Mouse (Mus musculus): Measurements from ENCODE around the gene Stard9.

Stard9 gene

DNA sequence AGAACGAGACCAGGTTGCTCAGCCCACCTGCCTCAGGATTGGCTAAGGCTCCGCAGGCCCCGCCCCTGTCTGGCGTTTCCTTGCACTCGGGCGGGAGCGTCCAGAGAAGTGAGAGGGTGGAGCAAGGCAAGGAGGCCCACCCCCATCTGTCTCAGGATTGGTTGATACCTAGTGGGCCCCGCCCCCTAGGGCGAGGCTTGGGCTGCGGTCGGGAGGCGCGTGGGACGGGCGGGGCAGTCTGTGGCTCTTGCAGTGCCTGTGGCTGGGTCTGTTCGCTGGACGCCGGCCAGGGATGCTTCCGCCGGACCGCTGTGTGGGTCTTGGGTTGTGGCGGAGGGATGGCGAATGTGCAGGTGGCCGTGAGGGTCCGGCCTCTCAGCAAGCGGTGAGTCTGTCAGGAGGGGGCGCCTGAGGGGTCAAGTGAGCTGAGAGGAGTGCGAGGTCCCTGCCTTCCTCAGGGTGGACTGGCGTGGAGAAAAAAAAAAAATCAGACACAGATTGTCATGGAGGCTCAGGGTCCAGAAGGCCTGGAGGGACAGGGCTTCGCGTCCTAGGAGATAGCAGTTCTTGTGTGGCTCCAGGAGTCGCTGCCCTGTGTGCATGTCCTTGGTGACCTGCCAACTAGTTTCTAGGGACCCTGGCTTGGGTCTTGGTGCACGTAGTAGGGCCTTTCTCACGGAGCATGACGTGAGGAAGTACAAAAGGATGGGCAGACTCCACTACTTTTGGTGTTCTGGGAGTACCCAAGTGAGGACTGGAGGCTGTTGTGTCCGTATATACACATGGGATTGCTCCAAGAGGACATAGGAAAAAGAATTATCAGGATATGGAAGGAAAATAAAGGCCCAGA lies at the start of gene Stard9:
Gene Stard9 (plus strand): TSS at position 236 of the 850 bp plus-strand sequence.
- peak; percentile 99 for DNase-seq (ENCODE audit: low spot score)

DNA sequence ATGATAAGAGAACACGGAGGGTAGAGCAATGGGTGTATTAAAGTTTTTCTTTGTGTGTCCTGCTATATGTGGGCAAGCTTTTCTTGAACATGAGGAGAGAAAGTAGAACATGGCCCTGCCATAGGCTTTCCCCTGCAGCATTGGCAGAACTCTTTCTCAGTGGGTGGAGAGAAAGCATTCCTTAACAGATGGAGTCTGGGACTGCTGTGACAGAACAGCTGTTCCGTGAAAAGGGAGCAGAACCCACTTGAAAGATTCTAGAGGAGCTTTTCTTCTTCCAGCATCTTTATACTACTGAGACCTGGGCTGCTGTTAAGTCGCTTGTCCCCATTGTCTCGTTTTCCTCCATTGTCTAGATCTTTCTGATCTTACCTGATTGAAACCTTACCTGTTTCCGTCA lies 39.2 kb upstream of the Stard9 start:
- no peak for DNase-seq (ENCODE audit: low spot score)

DNA sequence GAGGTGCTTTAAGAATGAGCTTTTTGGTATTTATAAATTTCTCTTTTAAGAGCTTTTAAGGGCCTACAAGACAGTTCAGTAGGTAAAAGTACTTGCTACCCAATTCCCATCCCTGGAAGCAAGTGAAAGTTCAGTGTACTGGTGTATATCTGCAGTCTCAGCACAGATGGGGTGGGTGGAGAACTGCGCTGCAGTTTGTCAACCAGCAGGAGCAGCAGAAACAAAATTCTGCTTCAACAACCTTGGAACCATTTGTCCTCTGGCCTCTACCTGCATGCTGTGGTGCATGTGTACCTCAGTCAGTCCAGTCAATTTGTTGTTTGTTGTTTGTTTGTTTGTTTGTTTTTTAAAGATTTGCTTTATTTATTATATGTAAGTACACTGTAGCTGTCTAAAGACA lies 36.7 kb upstream of the Stard9 start:
- DNase-seq (ENCODE audit: low spot score), result no peak

DNA sequence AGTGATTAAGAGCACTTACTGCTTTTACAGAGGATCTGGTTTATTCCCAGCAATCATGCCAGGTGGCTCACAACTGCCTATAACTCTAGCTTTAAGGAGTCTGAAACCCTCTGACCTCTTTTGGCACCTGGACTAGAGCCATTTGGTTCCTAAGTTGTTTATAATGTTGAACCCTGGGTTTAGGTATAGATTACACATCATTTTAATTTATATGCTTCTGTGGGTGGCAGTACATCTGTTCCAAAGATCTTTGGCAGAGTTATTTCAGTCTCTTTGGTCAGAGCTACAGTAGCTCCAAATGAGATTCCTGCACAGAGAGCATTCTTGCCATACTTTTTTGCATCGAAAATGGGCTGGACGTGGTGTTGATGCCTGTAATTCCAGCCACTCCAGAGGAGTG lies 31.2 kb upstream of the Stard9 start:
- no peak for DNase-seq (ENCODE audit: low spot score)

DNA sequence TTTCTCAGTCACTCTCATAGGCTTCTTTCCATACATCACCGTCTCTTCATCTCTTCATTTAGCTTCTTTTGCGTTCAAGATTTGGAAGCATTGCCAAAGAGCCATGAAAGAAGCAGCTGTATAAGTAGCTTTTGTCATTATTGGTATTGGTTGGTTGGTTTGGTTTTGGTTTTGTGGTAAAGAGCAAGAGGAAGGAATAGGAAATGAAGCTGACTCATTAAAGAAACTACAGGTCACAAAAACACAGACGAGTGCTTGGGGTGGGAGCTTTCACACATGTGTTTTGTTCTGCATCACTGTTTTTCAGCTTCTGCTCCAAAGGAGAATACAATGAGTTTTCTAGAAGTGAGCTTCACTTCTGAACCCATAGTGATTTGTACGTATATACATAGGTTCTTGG lies 29.4 kb upstream of the Stard9 start:
- DNase-seq (ENCODE audit: low spot score), result no peak

DNA sequence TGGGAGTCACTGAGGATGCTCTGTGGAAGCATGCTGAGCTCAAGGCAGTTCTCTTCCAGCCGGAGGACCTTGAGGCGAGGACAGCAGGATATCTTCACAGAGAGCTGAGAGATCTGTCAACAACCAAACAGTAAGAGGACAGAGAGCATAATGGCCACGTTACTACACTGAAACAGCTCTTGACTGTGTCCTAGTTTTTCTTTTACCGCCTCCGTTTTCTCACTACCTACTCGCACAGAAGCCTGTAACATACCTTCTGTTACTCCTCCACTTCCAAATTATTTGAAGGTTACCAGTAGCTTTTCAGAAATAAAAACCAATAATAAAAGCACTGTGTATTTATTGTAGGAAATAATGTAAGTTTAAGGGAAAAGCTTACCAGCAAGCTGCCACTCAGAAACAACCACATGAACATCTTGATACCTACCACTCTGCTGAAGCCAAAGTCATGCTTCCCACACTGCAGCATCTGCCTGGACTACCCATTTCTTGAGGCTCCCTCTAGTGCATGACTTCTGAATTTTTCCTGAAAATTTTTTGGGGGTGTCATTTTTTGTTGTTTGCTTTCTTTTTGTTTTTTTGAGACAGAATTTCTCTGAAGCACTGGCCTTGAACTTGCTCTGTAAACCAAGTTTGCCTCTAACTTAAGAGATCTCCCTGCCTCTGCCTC lies 22.8 kb upstream of the Stard9 start:
- DNase-seq (ENCODE audit: low spot score), result peak; percentile 55

DNA sequence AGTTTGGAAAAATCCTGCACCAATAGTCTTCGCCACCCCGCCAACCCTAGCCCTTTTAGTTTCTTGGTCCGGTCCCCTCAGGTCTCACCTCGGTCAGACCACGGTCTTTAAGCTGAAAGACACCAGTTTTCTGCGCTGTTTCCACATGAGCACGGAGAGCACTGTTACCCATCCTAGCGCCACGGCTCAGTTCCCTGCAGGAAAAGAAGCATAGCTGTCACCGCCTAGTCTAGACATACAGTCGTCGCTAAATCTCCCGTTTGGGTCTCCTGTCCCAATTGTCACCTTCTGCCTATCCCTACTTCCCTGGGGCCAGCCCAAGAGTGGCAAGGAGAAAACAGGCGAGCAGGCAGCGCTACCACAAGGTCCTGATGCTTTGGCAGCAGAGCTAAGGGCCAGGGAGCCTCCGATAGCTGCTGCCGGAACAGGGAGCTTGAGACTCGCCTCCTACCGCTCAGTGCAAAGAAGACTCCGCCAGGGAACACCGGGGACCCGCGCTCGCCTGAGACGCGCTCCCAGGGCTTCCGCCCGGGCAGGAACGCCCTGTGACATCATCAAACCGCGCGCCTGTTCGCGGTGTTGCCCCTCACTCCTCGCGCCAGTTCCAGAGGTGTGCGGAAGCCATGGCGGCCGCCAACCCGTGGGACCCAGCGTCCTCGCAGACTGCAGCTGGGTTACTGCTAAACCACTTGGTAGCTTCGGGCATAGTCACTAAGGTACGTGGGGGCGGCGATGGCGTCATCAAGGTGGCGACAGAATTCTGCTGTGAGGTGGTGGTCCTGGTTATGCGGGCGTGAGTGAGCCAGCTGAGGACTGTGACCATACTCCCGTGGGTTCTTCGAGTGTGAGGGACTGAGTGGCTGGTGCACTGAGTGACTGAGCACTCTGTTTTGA lies 19.8 kb upstream of the Stard9 start, which contains the start of the genes Haus2 and Lrrc57:
Gene Haus2 (plus strand): TSS at position 554 of the 894 bp plus-strand sequence.
Gene Lrrc57 (minus strand): TSS at position 691 of the 894 bp plus-strand sequence.
- DNase-seq (ENCODE audit: low spot score), result peak; percentile 89

DNA sequence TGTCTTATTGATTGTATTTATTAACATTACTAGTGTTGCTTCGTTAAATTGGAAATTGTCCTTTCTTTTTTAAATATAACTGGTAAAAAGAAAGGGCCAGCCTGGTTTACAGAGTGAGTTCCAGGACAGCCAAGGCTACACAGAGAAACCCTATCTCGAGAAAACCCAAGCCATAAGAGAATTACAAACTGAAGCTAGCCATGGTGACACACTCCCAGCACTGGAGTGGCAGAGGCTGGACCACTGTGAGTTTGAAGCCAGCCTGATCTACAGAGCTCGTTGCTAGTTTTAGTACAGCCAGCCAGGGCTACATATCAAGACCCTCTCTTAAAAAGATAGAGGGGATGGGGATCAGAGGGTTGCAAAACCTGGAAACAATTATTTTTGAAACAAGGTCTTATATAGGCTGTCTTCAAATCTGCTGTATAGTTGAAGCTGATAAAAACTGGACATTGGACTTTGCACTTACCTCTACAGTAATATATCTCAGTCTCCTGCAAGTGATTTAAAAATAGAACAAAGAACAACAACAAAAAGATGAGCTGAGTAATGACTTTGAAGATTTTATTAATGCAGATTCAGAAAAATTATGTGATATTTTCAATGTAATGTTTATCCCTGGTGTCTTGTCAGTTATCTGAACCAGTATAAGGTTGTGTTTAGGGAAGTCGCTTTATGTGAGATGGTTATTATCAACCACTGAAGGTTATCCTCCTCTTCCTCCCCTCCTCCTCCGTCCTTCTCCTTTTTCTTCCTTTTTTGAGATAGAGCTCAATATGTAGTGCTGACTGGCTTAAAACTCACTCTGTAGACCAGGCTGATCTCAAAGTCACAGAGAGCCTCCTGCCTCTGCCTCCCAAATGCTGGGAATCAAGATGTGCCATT lies 12.4 kb upstream of the Stard9 start:
- no peak for DNase-seq (ENCODE audit: low spot score)

DNA sequence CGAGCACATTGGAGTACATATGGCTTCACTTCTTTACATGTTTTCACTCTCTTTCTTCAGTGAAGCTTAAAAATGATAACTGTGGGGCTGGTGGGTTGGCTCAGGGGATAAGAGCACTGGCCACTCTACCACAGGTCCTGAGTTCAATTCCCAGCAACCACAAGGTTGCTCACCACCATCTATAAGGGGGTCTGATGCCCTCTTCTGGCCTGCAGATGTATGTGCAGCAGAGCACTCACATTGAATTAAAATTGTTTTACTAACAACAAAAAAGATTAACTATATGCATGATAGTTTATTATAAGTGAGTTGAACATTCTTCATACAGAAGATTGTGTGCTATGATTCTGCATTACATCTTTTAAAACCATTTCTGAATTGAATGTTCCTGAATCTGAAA lies 9.4 kb upstream of the Stard9 start:
- DNase-seq (ENCODE audit: low spot score), result no peak

DNA sequence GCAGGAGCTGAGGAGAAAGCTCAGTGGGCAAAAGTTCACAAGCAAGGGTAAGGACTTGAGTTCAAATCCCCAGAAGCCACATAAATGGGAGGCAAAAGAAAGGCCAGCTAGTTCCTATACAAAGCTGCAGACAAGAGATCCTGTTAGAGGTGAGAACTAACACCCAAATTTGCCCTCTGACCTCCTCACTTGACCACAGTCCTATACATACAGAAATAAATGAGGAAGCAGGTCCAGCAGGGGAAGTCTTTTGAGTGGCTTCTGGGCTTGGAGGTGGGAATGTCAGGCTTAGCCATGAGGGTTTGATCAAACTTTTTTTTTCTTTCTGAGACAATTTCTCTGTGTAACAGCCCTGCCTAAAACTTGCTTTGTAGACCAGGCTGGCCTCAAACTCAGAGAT lies 6.0 kb upstream of the Stard9 start:
- DNase-seq (ENCODE audit: low spot score), result no peak

DNA sequence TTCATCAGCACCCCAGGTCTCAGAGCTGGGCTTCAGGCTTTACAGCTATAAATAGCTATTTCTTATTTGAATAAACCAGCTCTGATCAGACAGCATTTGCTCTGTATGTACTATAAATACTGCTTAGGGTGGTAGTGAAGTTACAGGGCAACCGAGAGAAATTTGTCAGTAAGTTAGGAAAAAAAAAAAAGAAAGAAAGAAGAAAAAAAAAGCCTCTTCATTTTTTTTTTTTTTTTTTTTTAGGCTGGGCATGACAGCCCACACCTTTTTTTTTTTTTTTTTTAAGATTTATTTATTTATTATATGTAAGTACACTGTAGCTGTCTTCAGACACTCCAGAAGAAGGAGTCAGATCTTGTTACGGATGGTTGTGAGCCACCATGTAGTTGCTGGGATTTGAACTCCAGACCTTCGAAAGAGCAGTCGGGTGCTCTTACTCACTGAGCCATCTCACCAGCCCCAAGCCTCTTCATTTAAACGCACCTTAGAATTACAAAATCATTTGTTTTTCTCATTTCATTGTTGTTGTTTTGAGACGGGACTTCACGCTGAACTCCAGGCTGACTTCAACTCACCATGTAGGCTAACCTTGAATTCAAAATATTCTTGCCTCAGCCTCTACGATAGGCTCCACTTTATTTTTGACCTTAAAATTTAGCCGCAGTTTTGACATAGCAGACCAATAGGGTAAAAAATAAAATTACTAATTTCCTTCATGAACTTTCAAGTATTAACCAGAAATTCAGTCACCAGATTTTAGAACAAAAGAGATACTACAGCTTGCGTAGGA lies 650 bp upstream of the Stard9 start:
- peak; percentile 20 for DNase-seq (ENCODE audit: low spot score)

DNA sequence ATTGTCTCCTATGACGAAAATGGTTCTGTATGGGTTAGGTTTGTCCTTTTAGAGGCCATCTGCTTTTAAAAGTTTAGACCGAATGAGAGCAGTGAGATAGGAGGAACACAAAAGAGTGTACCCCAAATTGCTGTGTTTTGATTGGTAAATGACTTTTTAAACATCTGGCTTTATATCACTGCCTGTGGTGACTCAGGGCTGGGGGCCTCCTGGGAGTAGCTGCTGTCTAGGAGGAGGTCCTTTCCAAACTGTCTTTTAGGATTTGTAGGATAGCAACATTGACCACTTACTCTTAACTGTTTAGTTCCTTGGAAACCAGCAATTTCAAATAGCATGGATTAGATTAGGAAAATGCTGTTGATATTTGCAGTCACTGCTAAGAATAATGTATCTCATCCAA lies 1.3 kb downstream of the Stard9 start:
- DNase-seq (ENCODE audit: low spot score), result peak; percentile 34

DNA sequence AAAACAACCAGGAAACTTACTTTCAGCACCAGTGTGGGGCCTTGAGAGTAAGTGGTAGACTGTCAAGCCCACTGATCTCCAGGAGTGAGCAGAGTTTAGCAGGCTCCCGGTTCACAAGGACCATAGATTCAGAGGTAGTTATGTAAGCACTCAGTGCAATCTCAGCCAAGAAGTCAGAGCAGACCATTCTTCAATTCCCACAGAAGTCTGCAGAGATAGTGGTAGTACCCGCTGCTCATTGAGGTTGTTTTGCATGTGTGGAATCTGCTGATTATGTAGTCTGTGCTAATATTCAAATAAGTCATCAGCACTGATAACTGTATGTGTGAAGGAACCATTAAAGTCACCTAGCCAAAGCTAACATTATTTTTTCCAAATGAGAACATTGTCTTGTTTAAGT lies 1.7 kb downstream of the Stard9 start:
- peak; percentile 37 for DNase-seq (ENCODE audit: low spot score)

DNA sequence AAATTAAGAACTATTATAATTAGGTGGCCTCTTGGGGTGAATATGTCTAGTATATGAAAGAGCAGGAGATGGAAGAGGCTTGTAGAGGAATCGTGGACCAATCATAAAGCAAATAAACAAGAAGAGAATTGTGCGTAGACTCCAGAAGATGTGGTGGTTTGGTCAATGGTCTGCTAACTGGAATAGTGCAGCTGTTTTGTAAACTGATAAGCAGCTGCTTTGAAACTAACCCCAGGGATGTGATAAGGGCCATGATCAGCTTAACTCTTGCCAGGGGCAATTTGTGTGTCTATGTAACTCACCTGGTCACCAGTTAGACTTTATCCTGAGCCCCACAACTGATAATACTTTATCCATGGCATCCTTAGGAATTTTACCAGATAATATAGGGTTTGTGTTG lies 2.6 kb downstream of the Stard9 start:
- no peak for DNase-seq (ENCODE audit: low spot score)

DNA sequence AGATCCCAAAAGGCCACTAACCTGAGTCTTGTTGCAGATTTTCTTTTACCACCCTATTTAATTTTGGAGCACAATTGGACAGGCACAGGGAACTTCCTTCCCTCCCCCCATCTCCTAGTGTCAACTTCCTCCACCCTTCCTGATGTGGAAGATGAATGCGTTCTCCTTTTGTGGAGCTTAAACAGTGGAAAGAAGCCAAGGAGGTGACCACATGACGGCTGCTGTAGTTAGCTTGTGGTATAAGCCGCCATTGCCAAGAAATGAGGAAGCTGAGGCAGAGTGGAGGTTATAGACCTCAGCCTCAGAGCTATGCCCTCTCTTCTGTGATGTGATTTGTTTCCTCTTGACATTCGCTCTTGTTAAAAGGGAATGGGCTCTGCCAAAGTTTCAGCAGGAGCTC lies 3.0 kb downstream of the Stard9 start:
- no peak for DNase-seq (ENCODE audit: low spot score)

DNA sequence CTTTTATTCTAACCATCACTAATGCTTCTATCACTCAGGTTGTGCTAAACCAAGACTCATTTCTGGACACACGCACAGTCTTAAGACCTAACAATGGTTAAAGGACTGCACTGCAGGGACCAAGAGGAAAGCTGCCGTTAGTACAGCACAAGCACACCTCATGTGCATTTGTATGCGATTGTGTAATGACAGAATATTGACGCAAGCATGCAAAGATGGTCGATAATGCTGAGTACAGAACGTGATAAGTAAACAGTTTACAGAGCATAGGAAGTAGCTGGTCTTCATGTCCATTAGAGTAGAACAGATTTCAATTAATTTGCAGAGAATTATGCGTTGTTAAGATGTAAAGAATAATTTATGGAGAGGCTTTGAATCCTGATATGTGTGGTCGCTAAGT lies 11.9 kb downstream of the Stard9 start:
- no peak for DNase-seq (ENCODE audit: low spot score)

DNA sequence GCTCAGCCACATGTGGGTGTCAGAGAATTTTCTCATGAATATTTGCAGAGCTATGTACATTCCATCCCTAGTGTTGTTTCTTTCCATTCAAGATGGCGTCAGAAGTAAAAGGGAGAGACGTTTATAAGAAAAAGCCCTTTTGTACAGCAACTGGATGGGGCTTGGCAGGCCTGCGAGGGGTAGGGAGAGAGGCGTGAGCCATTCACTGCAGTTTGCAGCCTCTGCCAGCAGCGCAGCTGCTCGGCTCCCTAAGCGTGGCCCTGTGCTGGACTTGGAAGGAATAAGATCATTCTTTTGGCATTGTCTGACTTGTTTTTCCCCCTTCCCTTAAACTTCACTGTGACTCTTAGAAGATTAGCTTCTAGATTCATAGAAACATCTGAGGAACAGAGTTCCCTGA lies 14.9 kb downstream of the Stard9 start:
- no peak for DNase-seq (ENCODE audit: low spot score)

DNA sequence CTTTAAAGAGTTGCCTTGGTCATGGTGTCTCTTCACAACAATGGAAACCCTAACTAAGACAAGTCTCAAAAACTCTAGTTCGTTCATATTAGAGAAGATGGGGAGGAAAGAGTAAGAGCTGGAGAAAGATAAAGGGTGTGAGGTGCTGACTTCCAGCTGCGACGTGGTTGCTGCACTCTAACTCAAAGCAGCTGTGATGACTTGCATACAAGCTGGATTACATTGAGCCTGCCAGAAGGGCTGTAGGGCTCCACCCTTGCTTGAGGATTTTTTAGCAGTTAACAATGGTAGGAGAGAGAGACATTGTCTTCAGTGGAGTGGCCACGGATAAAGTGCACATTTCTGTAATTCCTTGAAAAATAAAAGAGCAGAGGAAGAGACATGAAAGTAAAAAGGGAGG lies 17.9 kb downstream of the Stard9 start:
- no peak for DNase-seq (ENCODE audit: low spot score)

DNA sequence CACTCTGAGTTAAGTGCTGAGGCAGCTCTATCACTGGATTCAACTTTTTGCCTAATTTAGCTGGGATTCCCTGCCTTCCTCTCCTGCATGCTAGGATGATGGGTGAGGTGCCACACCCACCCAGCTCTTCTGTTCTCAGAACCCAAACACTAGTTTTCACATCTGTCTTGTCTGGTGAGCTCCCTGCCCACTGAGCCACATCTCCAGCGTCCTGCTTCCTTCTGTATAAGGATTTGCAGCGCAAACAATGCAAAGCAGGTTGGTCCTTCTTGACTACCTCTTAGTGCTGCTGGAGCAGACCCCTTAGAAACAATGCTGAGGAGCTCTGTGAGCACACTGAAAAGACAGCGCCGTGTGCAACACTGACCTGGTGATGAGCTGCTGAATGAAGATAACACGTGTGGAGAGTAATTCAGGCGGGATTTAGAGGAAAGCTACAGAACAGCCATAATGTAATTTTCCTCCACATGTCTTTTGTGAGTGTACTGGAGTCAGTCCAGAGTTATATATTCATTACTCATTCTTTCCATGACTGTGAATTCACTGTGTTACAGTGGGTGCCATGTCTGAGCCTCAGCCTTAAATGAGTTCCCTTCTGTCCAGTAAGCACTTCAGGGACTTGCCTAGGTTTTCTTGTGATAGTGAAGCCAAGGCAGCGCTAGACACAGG lies 23.5 kb downstream of the Stard9 start:
- DNase-seq (ENCODE audit: low spot score), result no peak

DNA sequence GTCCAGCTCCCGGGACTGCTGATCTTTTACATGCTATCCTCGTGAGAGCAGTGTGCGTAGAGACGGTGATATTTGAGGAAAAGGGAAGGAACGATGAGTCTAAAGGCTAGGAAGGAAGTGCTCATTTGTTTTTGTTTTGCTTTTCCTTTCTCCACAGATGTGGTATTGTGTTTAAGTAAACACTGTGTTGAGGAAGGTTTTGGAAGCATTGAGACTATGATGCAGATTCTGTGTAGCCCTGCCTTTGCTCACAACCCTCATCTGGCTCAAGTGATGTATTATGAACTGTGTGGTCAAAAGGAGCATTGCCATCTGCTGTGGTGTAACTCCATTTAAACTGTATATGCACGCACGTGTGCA lies 24.0 kb downstream of the Stard9 start:
- no peak for DNase-seq (ENCODE audit: low spot score)

All from adipocyte (in vitro differentiated cells).